Mouse (Mus musculus): Measurements from ENCODE around the gene Foxd2. TPM values are rescaled to one million over a fixed set of nuclear protein-coding genes. Genes with fewer than 3 reads are reported as not detected.

The Foxd2 gene
- under 1 TPM; 0.45 to 0.59 TPM for total RNA-seq (2021)

DNA sequence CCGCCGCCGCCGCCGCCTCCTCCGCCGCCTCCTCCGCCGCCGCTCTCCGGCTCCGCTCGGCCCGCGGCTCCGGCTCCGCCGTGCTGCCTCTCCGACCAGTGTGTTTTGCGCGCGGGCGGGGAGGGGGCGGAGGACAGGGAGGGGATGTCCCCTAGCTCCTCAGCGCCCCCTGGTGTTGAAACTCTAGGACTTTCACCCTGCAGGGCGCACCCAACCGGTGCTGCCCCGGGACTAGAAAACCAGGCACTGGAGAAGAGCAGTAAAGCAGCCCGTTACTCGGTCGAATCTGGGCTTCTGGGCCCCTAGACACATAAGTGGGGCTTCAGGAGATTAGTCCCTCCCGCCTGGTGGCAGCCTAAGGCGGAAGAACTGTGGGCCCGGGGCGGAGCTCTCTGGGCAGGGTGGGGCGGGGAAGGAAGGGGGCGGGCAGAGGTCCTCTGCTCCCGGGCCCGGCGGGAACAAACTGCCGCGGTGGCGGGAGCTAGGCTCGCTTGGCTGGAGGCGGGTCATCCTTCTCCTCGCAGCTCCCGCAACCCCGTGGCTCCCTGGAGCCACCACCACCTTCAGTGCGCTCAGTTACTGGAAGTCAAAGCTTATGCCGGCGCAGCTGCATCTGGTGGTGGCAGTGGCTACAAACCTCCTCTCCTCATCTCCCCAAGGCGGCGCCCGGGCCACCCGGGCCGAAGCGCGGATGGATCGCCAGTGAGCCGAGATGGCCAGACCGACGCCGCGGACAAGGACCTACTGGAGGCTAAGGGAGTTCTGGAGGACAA is at the start of gene Foxd2:
Foxd2 (minus strand) TSS at position 45 of the 773 bp plus-strand sequence.
- peak; percentile 95 for DNase-seq

DNA sequence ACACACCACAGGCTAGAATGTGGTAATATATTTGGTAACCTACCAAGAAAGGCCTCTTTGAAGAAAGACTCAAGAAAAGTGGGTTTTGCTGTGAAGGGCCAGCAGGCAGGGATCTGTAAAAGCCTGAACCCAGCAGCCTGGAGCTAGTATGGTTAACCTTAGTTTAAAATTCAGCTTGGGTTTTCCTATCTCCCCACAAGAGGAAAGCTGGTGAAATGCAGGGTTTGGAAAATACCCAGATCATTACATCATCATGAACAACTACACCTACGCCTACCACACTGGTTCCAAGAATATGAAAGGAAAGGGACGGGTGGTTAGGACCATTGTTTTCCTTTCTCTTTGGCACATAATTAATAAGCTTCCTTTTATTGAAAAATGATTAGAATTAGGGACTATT is 49.6 kb upstream of the Foxd2 start:
- DNase-seq = no peak

DNA sequence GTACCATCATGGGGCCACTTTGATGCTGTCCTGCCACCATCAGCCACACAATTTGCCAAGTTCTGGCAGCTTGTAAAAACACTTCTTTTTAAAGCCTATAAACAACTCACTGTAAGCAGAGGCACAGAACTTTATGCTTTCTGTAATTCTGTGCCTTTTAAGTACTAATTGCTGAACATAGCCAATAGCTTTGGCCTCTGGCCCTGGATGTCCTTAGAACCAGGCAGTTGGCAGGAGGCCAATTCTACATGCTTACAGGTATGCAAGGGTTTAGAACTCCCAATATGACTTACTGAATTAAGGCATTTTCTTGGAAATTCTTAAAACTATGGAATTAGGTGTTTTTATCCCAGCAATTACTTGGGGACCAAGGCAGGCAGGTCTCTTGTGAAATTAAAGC is 48.7 kb upstream of the Foxd2 start:
- DNase-seq = peak; percentile 16

DNA sequence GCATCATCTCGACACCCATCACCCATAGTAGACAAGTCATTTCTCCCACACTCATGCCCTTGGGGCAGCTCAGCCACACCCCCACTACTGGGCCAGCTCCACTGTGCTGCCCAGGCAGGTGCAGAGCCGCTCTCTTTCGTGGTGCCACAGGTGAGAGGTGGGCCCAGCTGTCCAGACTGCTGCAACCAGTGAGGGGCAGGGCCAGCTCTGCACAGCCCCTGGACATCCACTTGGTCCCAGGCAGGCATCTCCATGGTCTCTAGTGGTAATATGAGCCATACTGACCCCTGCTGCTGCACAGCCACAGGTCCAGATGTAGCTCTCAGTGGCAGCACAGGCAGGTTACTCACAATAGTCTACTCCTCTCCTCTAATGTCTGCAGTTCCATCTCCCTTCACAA is 44.5 kb upstream of the Foxd2 start:
- DNase-seq = no peak

- DNase-seq = no peak
Measured at GRCm38 (mm10) chr4:114947852-114948481, 39.3 kb upstream of the Foxd2 start.

- peak; percentile 88 for DNase-seq
Measured at GRCm38 (mm10) chr4:114947395-114947794, 38.7 kb upstream of the Foxd2 start.

GRCm38 (mm10) chr4:114946416-114946815 is 37.7 kb upstream of the Foxd2 start:
- DNase-seq = no peak

- DNase-seq = no peak
Measured at GRCm38 (mm10) chr4:114945021-114945420, 36.3 kb upstream of the Foxd2 start.

- DNase-seq = no peak
Measured at GRCm38 (mm10) chr4:114942583-114942982, 33.9 kb upstream of the Foxd2 start.

GRCm38 (mm10) chr4:114942112-114942511 is 33.4 kb upstream of the Foxd2 start:
- no peak for DNase-seq

DNA sequence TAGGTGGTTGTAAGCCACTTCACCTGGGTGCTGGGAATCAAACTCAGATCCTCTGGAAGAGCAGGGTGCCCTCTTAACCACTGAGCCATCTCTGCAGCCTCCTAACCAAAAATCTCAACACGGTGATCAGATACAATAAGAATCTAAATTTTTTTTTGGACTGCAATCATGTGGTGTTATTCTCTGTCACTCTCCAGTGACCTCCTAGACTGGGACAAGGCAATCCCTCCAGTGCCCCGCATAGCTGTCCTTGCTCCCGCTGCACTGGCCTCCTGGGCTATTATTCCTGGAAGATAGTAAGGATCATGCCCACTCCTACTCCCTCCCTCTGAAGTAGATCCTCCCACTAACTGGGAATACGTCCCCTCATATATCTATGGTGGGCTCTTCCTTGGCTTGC is 32.6 kb upstream of the Foxd2 start:
- DNase-seq = no peak

- DNase-seq = no peak
Measured at GRCm38 (mm10) chr4:114938248-114938647, 29.6 kb upstream of the Foxd2 start.

GRCm38 (mm10) chr4:114937459-114938047 is 28.9 kb upstream of the Foxd2 start:
- no peak for DNase-seq

DNA sequence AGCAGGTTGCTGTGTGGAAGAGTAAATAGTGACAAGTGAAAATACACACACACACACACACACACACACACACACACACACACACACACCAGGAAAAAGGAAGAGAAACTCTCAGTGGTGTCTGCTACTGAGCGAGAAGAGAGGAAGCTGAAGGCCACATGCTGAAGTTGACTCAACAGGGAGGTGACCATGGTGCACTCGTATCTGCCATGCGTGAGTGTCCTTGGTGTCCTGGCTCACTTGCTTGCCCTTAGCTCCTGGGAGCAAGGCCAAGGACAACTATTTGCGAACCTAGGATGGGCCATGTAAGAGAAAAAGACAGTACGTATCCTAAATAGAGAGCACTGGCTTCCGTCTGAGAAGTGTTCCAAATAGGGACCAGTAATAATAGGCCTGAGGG is 25.5 kb upstream of the Foxd2 start:
- DNase-seq = no peak

GRCm38 (mm10) chr4:114932747-114933146 is 24.1 kb upstream of the Foxd2 start:
- DNase-seq = no peak

- no peak for DNase-seq
Measured at GRCm38 (mm10) chr4:114929155-114929554, 20.5 kb upstream of the Foxd2 start.

- no peak for DNase-seq
Measured at GRCm38 (mm10) chr4:114925917-114926312, 17.2 kb upstream of the Foxd2 start, which contains the start of gene Foxe3. Gene Foxe3, minus strand, starts transcription at chr4:114926013.

GRCm38 (mm10) chr4:114924971-114925916 is 16.6 kb upstream of the Foxd2 start:
- DNase-seq = peak; percentile 32

DNA sequence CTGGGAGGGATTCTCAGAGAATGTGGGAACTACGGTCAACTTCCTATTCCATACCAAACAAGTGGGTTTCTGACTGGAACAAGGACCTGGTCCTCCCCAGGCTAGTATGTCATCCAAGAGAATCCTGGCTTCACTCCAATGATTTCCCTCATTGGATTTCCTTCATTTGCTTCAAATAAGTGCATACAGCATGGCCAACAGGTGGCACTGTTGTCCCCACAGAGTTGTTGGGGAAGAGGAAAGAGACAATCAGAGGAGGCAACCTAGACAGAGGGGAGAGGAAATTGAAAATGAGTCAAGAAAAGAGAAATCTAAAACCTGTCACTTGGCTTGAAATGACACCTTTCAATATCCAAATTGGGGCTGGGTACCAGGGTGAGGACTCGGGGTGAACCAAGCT is 8.4 kb upstream of the Foxd2 start:
- peak; percentile 66 for DNase-seq

- DNase-seq = no peak
Measured at GRCm38 (mm10) chr4:114916056-114916455, 7.4 kb upstream of the Foxd2 start.

DNA sequence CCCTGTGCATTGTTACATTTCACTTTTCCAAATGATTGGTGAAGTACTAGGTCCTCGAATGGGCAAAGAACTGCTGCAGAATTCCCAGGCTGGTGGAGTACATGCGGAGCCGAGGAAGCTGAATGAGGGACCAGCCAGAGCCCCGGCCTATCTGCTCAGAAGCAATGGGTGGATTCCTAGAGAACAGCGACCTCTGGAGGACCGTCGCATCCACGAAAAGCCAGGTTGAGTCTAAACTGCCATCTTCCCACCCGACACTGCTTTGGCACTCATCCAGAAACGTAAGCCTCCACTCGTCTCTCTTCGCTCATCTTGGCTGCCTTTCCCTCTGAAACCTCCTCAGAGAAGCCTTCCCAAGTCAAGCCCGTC is 4.9 kb upstream of the Foxd2 start:
- DNase-seq = peak; percentile 64
